Mouse (Mus musculus) limb, embryonic 14.5 days (tissue): ENCODE measurements at regions not wholly inside any gene's neighbourhood (a gene's known extent, or its start where the extent isn't known, plus 50 kb on each side); places are given as distances from the start of the nearest gene placed in this dataset.

Source experiments
- ATAC-seq: fragments of 200-750 bp; cut with Nextera tagmentation; 2 replicates; pipeline ENCODE4 v1.8.0; 2017; ENCODE audit warnings: low read depth, moderate number of reproducible peaks, moderate TSS enrichment; ENCODE audit not compliant: low FRiP score
- DNase-seq: peaks from one replicate; pipeline ENCODE4 v3.0.0-alpha.2; 2015; ENCODE audit warnings: low spot score
- H3K27ac ChIP-seq: fragments of 300-500 bp; sonication (generic); replicated peaks from 2 replicates; pipeline ENCODE4 v1.5.1; 2014; ENCODE audit warnings: low read depth, mild to moderate bottlenecking, low read length, moderate library complexity, mixed read lengths
- H3K27me3 ChIP-seq: fragments of 300-500 bp; sonication (generic); 2 replicates; pipeline ENCODE4 v1.6.1; 2014; ENCODE audit warnings: low read length, mixed read lengths; ENCODE audit not compliant: control insufficient read depth, insufficient read depth
- H3K36me3 ChIP-seq: fragments of 300-500 bp; sonication (generic); 2 replicates; pipeline ENCODE4 v1.6.1; 2014; ENCODE audit warnings: mild to moderate bottlenecking, low read length, moderate library complexity, mixed read lengths; ENCODE audit not compliant: control insufficient read depth, insufficient read depth
- H3K4me1 ChIP-seq: fragments of 300-500 bp; sonication (generic); 2 replicates; pipeline ENCODE4 v1.6.1; 2014; ENCODE audit warnings: antibody characterized with exemption, low read length, mixed read lengths; ENCODE audit not compliant: control insufficient read depth, insufficient read depth
- H3K4me2 ChIP-seq: fragments of 300-500 bp; sonication (generic); replicated peaks from 2 replicates; pipeline ENCODE4 v1.6.1; 2014; ENCODE audit warnings: low read depth, mild to moderate bottlenecking, low read length, moderate library complexity; ENCODE audit not compliant: severe bottlenecking
- H3K4me3 ChIP-seq: fragments of 300-500 bp; sonication (generic); replicated peaks from 2 replicates; pipeline ENCODE4 v1.5.1; 2014; ENCODE audit warnings: low read length
- H3K9ac ChIP-seq: fragments of 300-500 bp; sonication (generic); 2 replicates; pipeline ENCODE4 v1.6.1; 2014; ENCODE audit warnings: mild to moderate bottlenecking, low read depth, low read length, moderate library complexity; ENCODE audit not compliant: severe bottlenecking
- H3K9me3 ChIP-seq: fragments of 300-500 bp; sonication (generic); 2 replicates; pipeline ENCODE4 v1.6.1; 2016; ENCODE audit warnings: low read length; ENCODE audit not compliant: control insufficient read depth
- POLR2A ChIP-seq: fragments of 200-500 bp; IDR thresholded peaks from 2 replicates; pipeline ENCODE4 v1.8.0; 2012; ENCODE audit warnings: inconsistent platforms, mild to moderate bottlenecking, moderate library complexity, borderline replicate concordance; ENCODE audit not compliant: insufficient read depth, insufficient read length; ENCODE audit errors: extremely low read depth
- WGBS: fragments of 180-500 bp; shearing (Covaris S2); extraction: QIAGEN DNeasy Blood & Tissue Kit; methylation state at CpG from one replicate; pipeline ENCODE4 v1.1.7; 2014; 5-methylcytosine and 5-hydroxymethylcytosine counted together

DNA sequence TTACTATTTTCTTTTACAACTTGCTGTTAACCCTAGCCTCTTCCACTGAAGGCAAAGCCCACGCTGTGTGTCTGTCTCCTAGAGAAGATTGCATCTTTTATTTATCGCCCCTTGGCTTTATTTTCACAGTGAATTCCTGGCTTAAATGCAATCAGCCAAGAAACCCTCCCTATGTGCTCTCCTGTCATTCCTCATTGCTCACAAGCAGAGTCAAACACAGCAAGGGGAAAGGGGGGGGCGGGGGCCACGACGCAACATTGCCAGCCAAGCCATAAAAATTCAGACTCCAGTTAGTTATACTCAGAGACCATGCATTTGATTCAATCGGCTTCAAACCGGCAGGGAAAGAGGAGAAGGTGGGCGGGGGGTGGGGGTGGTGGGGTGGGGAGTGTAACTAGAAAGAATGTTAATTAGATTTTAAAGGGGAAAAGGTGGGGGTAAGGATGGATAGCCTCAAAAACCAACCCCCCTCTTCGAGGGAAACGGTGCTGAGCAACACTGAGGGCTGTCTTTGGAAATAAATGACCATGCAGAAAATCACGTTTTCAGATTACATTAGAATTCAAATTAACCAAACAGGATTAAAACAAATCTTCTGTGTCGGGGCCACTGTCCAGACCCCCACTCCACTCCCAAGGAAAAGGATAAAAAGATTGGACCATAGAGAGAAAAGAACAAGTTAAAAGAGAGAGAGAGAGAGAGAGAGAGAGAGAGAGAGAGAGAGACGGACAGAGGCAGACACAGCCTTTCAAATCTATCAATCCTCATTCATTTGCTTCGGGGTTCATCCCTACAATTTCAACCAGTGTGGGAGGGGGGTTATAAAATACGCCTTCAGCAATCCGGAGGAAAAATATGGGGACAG is 156.6 kb upstream of the Smim15 start:
- peak overlapping the region; percentile 77 for H3K4me2 ChIP-seq
- ATAC-seq, result no peak
- no peak for TF ChIP-seq POLR2A
- peaks cover 5% of the 10 kb centered on the region; the same call in 1 of the 2 replicates for H3K27me3 ChIP-seq
- peaks cover 4% of the 10 kb centered on the region; the same call in 1 of the 2 replicates for H3K4me1 ChIP-seq
- H3K9me3 ChIP-seq, result no peaks in the 10 kb centered on the region
- H3K36me3 ChIP-seq, result no peaks in the 10 kb centered on the region
- peak overlapping the region; percentile 73 for H3K4me3 ChIP-seq
- DNase-seq, result no peak
- H3K27ac ChIP-seq, result no peak overlapping the region
- H3K9ac ChIP-seq, result peak overlapping the region; percentile 72
- 2% methylated on average over 16 of the region's 16 CpGs for WGBS

DNA sequence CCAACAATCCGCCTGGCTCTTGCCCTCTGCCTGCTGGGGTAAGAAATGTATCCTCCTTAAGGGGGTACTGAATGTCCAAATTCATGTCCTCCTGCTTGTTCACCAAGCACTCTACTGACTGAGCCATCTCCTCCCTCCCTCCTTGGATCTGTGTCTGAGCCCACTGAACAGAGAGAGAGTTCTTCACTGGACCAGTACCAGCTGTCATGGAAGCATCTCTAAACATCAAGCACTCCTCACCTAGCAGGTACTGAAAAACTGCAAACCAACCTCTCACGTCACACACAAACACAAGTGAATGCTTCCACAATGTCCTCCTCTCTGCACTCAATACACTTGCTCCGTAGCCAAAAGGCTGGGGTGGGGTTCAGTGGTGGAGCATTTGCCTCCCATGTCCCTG is 159.4 kb upstream of the Smim15 start:
- DNase-seq, result no peak
- no peaks in the 10 kb centered on the region for H3K27me3 ChIP-seq

DNA sequence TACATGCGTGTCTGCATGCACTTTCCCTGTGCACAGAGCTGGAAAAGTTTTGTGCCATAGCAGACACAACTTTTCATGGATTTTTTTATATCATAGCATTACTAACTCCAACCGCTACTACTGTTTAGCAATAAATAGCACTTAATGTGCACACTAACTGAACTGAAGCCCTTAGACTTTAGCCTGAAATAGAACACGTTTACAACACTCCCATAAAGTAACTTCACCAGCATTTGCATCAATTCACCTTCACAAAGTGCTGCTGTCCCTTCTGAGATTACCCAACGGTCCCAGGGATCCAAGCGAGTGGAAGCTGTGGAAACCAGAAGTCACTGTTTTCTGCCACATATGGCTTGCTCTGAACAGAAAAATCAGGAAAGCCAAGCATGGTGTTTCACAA is 161.9 kb upstream of the Smim15 start:
- H3K4me1 ChIP-seq, result peaks cover 4% of the 10 kb centered on the region
- WGBS, result 49% methylated on average over 5 of the region's 5 CpGs
- no peak for ATAC-seq
- no peak overlapping the region for H3K27ac ChIP-seq
- no peak overlapping the region for H3K4me3 ChIP-seq
- no peak for TF ChIP-seq POLR2A
- H3K4me2 ChIP-seq, result no peak overlapping the region
- no peak overlapping the region for H3K9ac ChIP-seq
- no peaks in the 10 kb centered on the region for H3K9me3 ChIP-seq
- DNase-seq, result no peak
- no peaks in the 10 kb centered on the region for H3K27me3 ChIP-seq
- no peaks in the 10 kb centered on the region for H3K36me3 ChIP-seq

More for the DNA sequence above, 159.4 kb upstream of the Smim15 start:
- 86% methylated on average over 3 of the region's 3 CpGs for WGBS
- Histone ChIP-seq H3K27ac (no peak overlapping the region), H3K4me1 (peaks cover under 1% of the 10 kb centered on the region), H3K4me3 (no peak overlapping the region), H3K9ac (no peak overlapping the region), H3K9me3 (no peaks in the 10 kb centered on the region), H3K36me3 (no peaks in the 10 kb centered on the region), H3K4me2 (no peak overlapping the region)
- TF ChIP-seq POLR2A, result no peak
- no peak for ATAC-seq

DNA sequence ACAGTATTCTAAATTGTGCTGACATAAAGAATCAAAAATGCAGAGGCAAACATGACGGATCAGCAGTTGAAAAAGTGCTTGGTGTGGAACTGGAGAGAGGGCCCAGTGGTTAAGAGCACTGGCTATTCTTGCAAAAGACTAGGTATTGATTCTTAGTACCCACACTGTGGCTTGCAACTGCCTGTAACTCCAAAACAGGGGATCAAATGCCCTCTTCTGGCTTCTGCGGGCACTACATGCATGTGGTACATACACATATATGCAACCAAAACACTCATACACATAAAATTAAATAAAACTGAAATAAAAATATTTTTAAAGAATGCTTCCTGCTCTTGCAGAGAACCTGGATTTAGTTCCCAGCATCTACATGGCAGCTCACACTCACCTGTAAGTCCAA is 163.7 kb upstream of the Smim15 start:
- Histone ChIP-seq H3K36me3 (no peaks in the 10 kb centered on the region), H3K4me2 (no peak overlapping the region), H3K9ac (no peak overlapping the region), H3K27ac (no peak overlapping the region), H3K27me3 (no peaks in the 10 kb centered on the region), H3K4me3 (no peak overlapping the region), H3K4me1 (peaks cover 4% of the 10 kb centered on the region; the same call in 1 of the 2 replicates), H3K9me3 (no peaks in the 10 kb centered on the region)
- 98% methylated on average over 2 of the region's 2 CpGs for WGBS
- no peak for TF ChIP-seq POLR2A
- ATAC-seq (no peak), DNase-seq (no peak)

DNA sequence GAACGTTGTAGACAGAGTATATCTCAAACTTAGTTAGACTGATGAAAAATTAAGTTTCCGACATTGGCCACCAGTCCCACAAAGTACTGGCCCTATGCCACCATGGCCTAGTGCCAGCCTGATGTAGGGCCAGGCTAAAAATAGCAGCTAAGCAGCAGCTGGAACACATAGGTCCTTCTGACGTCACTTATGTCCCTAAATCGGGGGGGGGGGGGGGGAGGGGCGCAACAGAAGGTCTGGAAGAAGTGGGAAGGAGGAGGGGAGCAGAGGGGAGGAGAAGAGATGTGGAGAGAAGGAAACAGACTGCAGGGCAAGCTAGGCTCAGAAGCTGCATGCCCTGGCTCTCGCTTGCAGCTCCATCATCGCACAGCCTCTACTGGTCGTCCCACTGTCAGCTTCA is 164.7 kb upstream of the Smim15 start:
- no peaks in the 10 kb centered on the region for H3K9me3 ChIP-seq
- no peak overlapping the region for H3K4me2 ChIP-seq
- ATAC-seq (peak; percentile 44; the same call in 1 of the 2 replicates), DNase-seq (peak; percentile 63)
- H3K36me3 ChIP-seq, result no peaks in the 10 kb centered on the region
- 63% methylated on average over 7 of the region's 8 CpGs for WGBS
- H3K4me3 ChIP-seq, result no peak overlapping the region
- no peak for TF ChIP-seq POLR2A
- H3K9ac ChIP-seq, result no peak overlapping the region
- H3K27ac ChIP-seq, result no peak overlapping the region
- H3K27me3 ChIP-seq, result no peaks in the 10 kb centered on the region
- H3K4me1 ChIP-seq, result peaks cover 4% of the 10 kb centered on the region; the same call in 1 of the 2 replicates
